Mouse (Mus musculus): ENCODE results near the gene Plxna2. TPM values are rescaled to one million over a fixed set of nuclear protein-coding genes. Genes with fewer than 3 reads are reported as not detected.

Plxna2 gene
- polyA plus RNA-seq, 1 experiment: 8.9 TPM

- Histone ChIP-seq H3K27me3 (ENCODE audit: control insufficient read depth, insufficient read depth, low read length) (no peaks in the 10 kb centered on the region), H3K4me1 (ENCODE audit: control insufficient read depth, insufficient read depth, insufficient read length, low read length) (no peaks in the 10 kb centered on the region; the same call in 1 of the 2 replicates), H3K27ac (ENCODE audit: insufficient read depth, low read depth, low read length) (no peak overlapping the region), H3K36me3 (ENCODE audit: control insufficient read depth, insufficient read depth, low read length) (no peaks in the 10 kb centered on the region), H3K4me3 (ENCODE audit: low read depth, low read length) (no peak overlapping the region)
- no peak for TF ChIP-seq CTCF (IDR thresholded peaks at IDR 0.05; ENCODE audit: extremely low read depth, insufficient read length, insufficient replicate concordance, low read depth, low read length)
- TF ChIP-seq POLR2A (IDR thresholded peaks at IDR 0.05; ENCODE audit: low read depth, low read length): no peak
- 75% methylated on average over 3 of the region's 3 CpGs for WGBS
Observed at GRCm38 (mm10) chr1:194699321-194699720, 81.3 kb downstream of the Plxna2 start.

- 79% methylated on average over 2 of the region's 2 CpGs for WGBS
- Histone ChIP-seq H3K36me3 (ENCODE audit: control insufficient read depth, insufficient read depth, low read length) (no peaks in the 10 kb centered on the region), H3K4me3 (ENCODE audit: low read depth, low read length) (no peak overlapping the region), H3K27me3 (ENCODE audit: control insufficient read depth, insufficient read depth, low read length) (no peaks in the 10 kb centered on the region), H3K4me1 (ENCODE audit: control insufficient read depth, insufficient read depth, insufficient read length, low read length) (no peaks in the 10 kb centered on the region), H3K27ac (ENCODE audit: insufficient read depth, low read depth, low read length) (no peak overlapping the region)
- TF ChIP-seq POLR2A (IDR thresholded peaks at IDR 0.05; ENCODE audit: low read depth, low read length) (no peak), CTCF (IDR thresholded peaks at IDR 0.05; ENCODE audit: extremely low read depth, insufficient read length, insufficient replicate concordance, low read depth, low read length) (no peak)
Observed at GRCm38 (mm10) chr1:194703235-194703634, 85.2 kb downstream of the Plxna2 start.

GRCm38 (mm10) chr1:194704171-194704855, 86.3 kb downstream of the Plxna2 start:
- Histone ChIP-seq H3K27me3 (ENCODE audit: control insufficient read depth, insufficient read depth, low read length) (no peaks in the 10 kb centered on the region), H3K27ac (ENCODE audit: insufficient read depth, low read depth, low read length) (no peak overlapping the region), H3K4me3 (ENCODE audit: low read depth, low read length) (no peak overlapping the region), H3K36me3 (ENCODE audit: control insufficient read depth, insufficient read depth, low read length) (no peaks in the 10 kb centered on the region), H3K4me1 (ENCODE audit: control insufficient read depth, insufficient read depth, insufficient read length, low read length) (no peaks in the 10 kb centered on the region)
- WGBS: 64% methylated on average over 1 of the region's 1 CpGs
- TF ChIP-seq CTCF (IDR thresholded peaks at IDR 0.05; ENCODE audit: extremely low read depth, insufficient read length, insufficient replicate concordance, low read depth, low read length): no peak
- TF ChIP-seq POLR2A (IDR thresholded peaks at IDR 0.05; ENCODE audit: low read depth, low read length): no peak

GRCm38 (mm10) chr1:194706566-194706965, 88.5 kb downstream of the Plxna2 start:
- 39% methylated on average over 2 of the region's 2 CpGs for WGBS
- no peaks in the 10 kb centered on the region for H3K36me3 ChIP-seq (ENCODE audit: control insufficient read depth, insufficient read depth, low read length)
- TF ChIP-seq POLR2A (IDR thresholded peaks at IDR 0.05; ENCODE audit: low read depth, low read length) (no peak), CTCF (IDR thresholded peaks at IDR 0.05; ENCODE audit: extremely low read depth, insufficient read length, insufficient replicate concordance, low read depth, low read length) (no peak)
- no peak overlapping the region for H3K27ac ChIP-seq (ENCODE audit: insufficient read depth, low read depth, low read length)
- H3K4me1 ChIP-seq (ENCODE audit: control insufficient read depth, insufficient read depth, insufficient read length, low read length): no peaks in the 10 kb centered on the region
- H3K27me3 ChIP-seq (ENCODE audit: control insufficient read depth, insufficient read depth, low read length): no peaks in the 10 kb centered on the region
- H3K4me3 ChIP-seq (ENCODE audit: low read depth, low read length): no peak overlapping the region

GRCm38 (mm10) chr1:194712373-194712772, 94.4 kb downstream of the Plxna2 start:
- H3K27me3 ChIP-seq (ENCODE audit: control insufficient read depth, insufficient read depth, low read length): no peaks in the 10 kb centered on the region
- 73% methylated on average over 2 of the region's 2 CpGs for WGBS
- H3K27ac ChIP-seq (ENCODE audit: insufficient read depth, low read depth, low read length): no peak overlapping the region
- TF ChIP-seq POLR2A (IDR thresholded peaks at IDR 0.05; ENCODE audit: low read depth, low read length): no peak
- TF ChIP-seq CTCF (IDR thresholded peaks at IDR 0.05; ENCODE audit: extremely low read depth, insufficient read length, insufficient replicate concordance, low read depth, low read length): no peak
- no peak overlapping the region for H3K4me3 ChIP-seq (ENCODE audit: low read depth, low read length)
- H3K36me3 ChIP-seq (ENCODE audit: control insufficient read depth, insufficient read depth, low read length): no peaks in the 10 kb centered on the region; the same call in 1 of the 2 replicates
- no peaks in the 10 kb centered on the region for H3K4me1 ChIP-seq (ENCODE audit: control insufficient read depth, insufficient read depth, insufficient read length, low read length)

- no peak overlapping the region for H3K27ac ChIP-seq (ENCODE audit: insufficient read depth, low read depth, low read length)
- no peaks in the 10 kb centered on the region for H3K4me1 ChIP-seq (ENCODE audit: control insufficient read depth, insufficient read depth, insufficient read length, low read length)
- no peak for TF ChIP-seq POLR2A (IDR thresholded peaks at IDR 0.05; ENCODE audit: low read depth, low read length)
- peaks cover 2% of the 10 kb centered on the region; the same call in 1 of the 2 replicates for H3K36me3 ChIP-seq (ENCODE audit: control insufficient read depth, insufficient read depth, low read length)
- WGBS: 59% methylated on average over 4 of the region's 4 CpGs
- H3K4me3 ChIP-seq (ENCODE audit: low read depth, low read length): no peak overlapping the region
- H3K27me3 ChIP-seq (ENCODE audit: control insufficient read depth, insufficient read depth, low read length): no peaks in the 10 kb centered on the region
Observed at GRCm38 (mm10) chr1:194714138-194715031, 96.4 kb downstream of the Plxna2 start.

- 0 out of 2 replicates have a peak, but pooled peaks cover 2% of the 10 kb centered on the region for H3K36me3 ChIP-seq (ENCODE audit: control insufficient read depth, insufficient read depth, low read length)
- H3K4me1 ChIP-seq (ENCODE audit: control insufficient read depth, insufficient read depth, insufficient read length, low read length): peaks cover 3% of the 10 kb centered on the region; the same call in 1 of the 2 replicates
- TF ChIP-seq POLR2A (IDR thresholded peaks at IDR 0.05; ENCODE audit: low read depth, low read length): no peak
- TF ChIP-seq CTCF (IDR thresholded peaks at IDR 0.05; ENCODE audit: extremely low read depth, insufficient read length, insufficient replicate concordance, low read depth, low read length): no peak
- WGBS: 91% methylated on average over 1 of the region's 1 CpGs
- no peak overlapping the region for H3K4me3 ChIP-seq (ENCODE audit: low read depth, low read length)
- H3K27ac ChIP-seq (ENCODE audit: insufficient read depth, low read depth, low read length): no peak overlapping the region
- no peaks in the 10 kb centered on the region for H3K27me3 ChIP-seq (ENCODE audit: control insufficient read depth, insufficient read depth, low read length)
Observed at GRCm38 (mm10) chr1:194717451-194717874, 99.4 kb downstream of the Plxna2 start.

Data from small intestine, adult 2 months (tissue).